Mouse (Mus musculus) midbrain, embryonic 11.5 days (tissue): ENCODE measurements around the gene Lrrc73. TPM values are rescaled to one million over a fixed set of nuclear protein-coding genes. Genes with fewer than 3 reads are reported as not detected.

Experiments
- ATAC-seq: fragments of 200-750 bp; cut with Nextera tagmentation; 2 replicates; pipeline ENCODE4 v1.8.0; 2017; ENCODE audit warnings: moderate TSS enrichment, moderate library complexity; ENCODE audit not compliant: low FRiP score
- DNase-seq: peaks from one replicate; pipeline ENCODE4 v3.0.0; 2015; ENCODE audit warnings: low spot score; ENCODE audit errors: missing footprints
- H3K27ac ChIP-seq: fragments of 300-500 bp; sonication (generic); 2 replicates; pipeline ENCODE4 v1.5.1; 2014; ENCODE audit warnings: low read depth, low read length
- H3K27me3 ChIP-seq: fragments of 300-500 bp; sonication (generic); 2 replicates; pipeline ENCODE4 v1.6.1; 2014; ENCODE audit warnings: mild to moderate bottlenecking, low read length, moderate library complexity, mixed read lengths; ENCODE audit not compliant: control insufficient read depth, insufficient read depth
- H3K36me3 ChIP-seq: fragments of 300-500 bp; sonication (generic); 2 replicates; pipeline ENCODE4 v1.6.1; 2014; ENCODE audit warnings: mild to moderate bottlenecking, low read length, moderate library complexity, mixed read lengths; ENCODE audit not compliant: control insufficient read depth, insufficient read depth
- H3K4me1 ChIP-seq: fragments of 300-500 bp; sonication (generic); 2 replicates; pipeline ENCODE4 v1.6.1; 2014; ENCODE audit warnings: low read length; ENCODE audit not compliant: control insufficient read depth, insufficient read depth
- H3K4me2 ChIP-seq: fragments of 300-500 bp; sonication (generic); 2 replicates; pipeline ENCODE4 v1.6.1; 2014; ENCODE audit warnings: mild to moderate bottlenecking, moderate library complexity
- H3K4me3 ChIP-seq: fragments of 300-500 bp; sonication (generic); 2 replicates; pipeline ENCODE4 v1.5.1; 2014; ENCODE audit warnings: low read depth, low read length
- H3K9ac ChIP-seq: fragments of 300-500 bp; sonication (generic); 2 replicates; pipeline ENCODE4 v1.6.1; 2014; ENCODE audit warnings: low read length
- H3K9me3 ChIP-seq: fragments of 300-500 bp; sonication (generic); 2 replicates; pipeline ENCODE4 v1.6.1; 2016; ENCODE audit warnings: low read length; ENCODE audit not compliant: control insufficient read depth
- WGBS: fragments of 180-500 bp; shearing (Covaris S2); extraction: QIAGEN DNeasy Blood & Tissue Kit; methylation state at CpG from one replicate; pipeline ENCODE4 v1.1.7; 2014; 5-methylcytosine and 5-hydroxymethylcytosine counted together
- polyA plus RNA-seq: library from polyadenylated mRNA; unstranded; fragments of >200 nt; fragmentation: Nextera tagmentation; extraction: Ambion mirVana; gene quantifications from 2 replicates; pipeline ENCODE4 v1.2.1, GENCODE M21; 2014

Gene Lrrc73
- polyA plus RNA-seq, 1 experiment from 2014 or later = 3.4 TPM

GRCm38 (mm10) chr17:46254106-46254505, 775 bp downstream of the Lrrc73 start:
- H3K36me3 ChIP-seq = peaks cover 20% of the 10 kb centered on the region
- WGBS = under 1% methylated on average over 41 of the region's 54 CpGs
- peaks cover 11% of the 10 kb centered on the region; the same call in 1 of the 2 replicates for H3K27me3 ChIP-seq
- H3K9ac ChIP-seq = peak overlapping the region; percentile 65
- ATAC-seq (peak; percentile 58), DNase-seq (peak; percentile 92)
- H3K4me2 ChIP-seq = peak overlapping the region; percentile 98
- no peaks in the 10 kb centered on the region for H3K9me3 ChIP-seq
- H3K4me1 ChIP-seq = peaks cover 9% of the 10 kb centered on the region
- peak overlapping the region; percentile 68 for H3K4me3 ChIP-seq
- H3K27ac ChIP-seq = no peak overlapping the region; the same call in 1 of the 2 replicates

- peaks cover 7% of the 10 kb centered on the region for H3K4me1 ChIP-seq
Measured at GRCm38 (mm10) chr17:46255147-46255546, 1.8 kb downstream of the Lrrc73 start.

GRCm38 (mm10) chr17:46258279-46259053, 5.1 kb downstream of the Lrrc73 start:
- ATAC-seq = no peak
- H3K4me1 ChIP-seq = peaks cover 5% of the 10 kb centered on the region
- H3K9ac ChIP-seq = no peak overlapping the region
- peaks cover 24% of the 10 kb centered on the region for H3K36me3 ChIP-seq
- no peaks in the 10 kb centered on the region for H3K9me3 ChIP-seq
- H3K4me2 ChIP-seq = no peak overlapping the region
- WGBS = 86% methylated on average over 30 of the region's 30 CpGs
- no peak for DNase-seq
- no peak overlapping the region for H3K27ac ChIP-seq
- no peak overlapping the region for H3K4me3 ChIP-seq
- H3K27me3 ChIP-seq = peaks cover 11% of the 10 kb centered on the region; the same call in 1 of the 2 replicates

More at GRCm38 (mm10) chr17:46255147-46255546, 1.8 kb downstream of the Lrrc73 start:
- DNase-seq (peak; percentile 84), ATAC-seq (no peak)
- Histone ChIP-seq H3K36me3 (peaks cover 28% of the 10 kb centered on the region), H3K9me3 (no peaks in the 10 kb centered on the region), H3K27ac (no peak overlapping the region), H3K27me3 (peaks cover 11% of the 10 kb centered on the region; the same call in 1 of the 2 replicates), H3K9ac (no peak overlapping the region; the same call in 1 of the 2 replicates), H3K4me2 (peak overlapping the region; percentile 98; the same call in 1 of the 2 replicates), H3K4me3 (no peak overlapping the region)
- WGBS = 33% methylated on average over 6 of the region's 6 CpGs

GRCm38 (mm10) chr17:46259675-46260074, 6.3 kb downstream of the Lrrc73 start:
- H3K4me2 ChIP-seq = no peak overlapping the region
- peaks cover 24% of the 10 kb centered on the region for H3K36me3 ChIP-seq
- WGBS = 90% methylated on average over 17 of the region's 17 CpGs

GRCm38 (mm10) chr17:46262201-46262694, 8.9 kb downstream of the Lrrc73 start:
- ATAC-seq = no peak
- Histone ChIP-seq H3K27ac (no peak overlapping the region), H3K4me2 (no peak overlapping the region), H3K9me3 (no peaks in the 10 kb centered on the region), H3K4me3 (no peak overlapping the region), H3K4me1 (no peaks in the 10 kb centered on the region), H3K27me3 (no peaks in the 10 kb centered on the region), H3K36me3 (peaks cover 21% of the 10 kb centered on the region), H3K9ac (no peak overlapping the region)
- WGBS = 91% methylated on average over 5 of the region's 5 CpGs
- DNase-seq = no peak

More at GRCm38 (mm10) chr17:46259675-46260074, 6.3 kb downstream of the Lrrc73 start:
- DNase-seq = no peak
- Histone ChIP-seq H3K4me3 (no peak overlapping the region), H3K9me3 (no peaks in the 10 kb centered on the region), H3K27ac (no peak overlapping the region), H3K9ac (no peak overlapping the region), H3K4me1 (peaks cover 1% of the 10 kb centered on the region), H3K27me3 (peaks cover 6% of the 10 kb centered on the region; the same call in 1 of the 2 replicates)
- no peak for ATAC-seq

- no peak overlapping the region for H3K4me3 ChIP-seq
- H3K9me3 ChIP-seq = no peaks in the 10 kb centered on the region
- H3K27ac ChIP-seq = no peak overlapping the region
- peaks cover 10% of the 10 kb centered on the region; the same call in 1 of the 2 replicates for H3K36me3 ChIP-seq
- H3K27me3 ChIP-seq = no peaks in the 10 kb centered on the region
- H3K4me2 ChIP-seq = no peak overlapping the region
- H3K9ac ChIP-seq = no peak overlapping the region
- DNase-seq = no peak
- ATAC-seq = no peak
- no peaks in the 10 kb centered on the region for H3K4me1 ChIP-seq
- 84% methylated on average over 12 of the region's 12 CpGs for WGBS
Measured at GRCm38 (mm10) chr17:46265502-46265901, 12.2 kb downstream of the Lrrc73 start.

GRCm38 (mm10) chr17:46265918-46266618, 12.7 kb downstream of the Lrrc73 start:
- Histone ChIP-seq H3K36me3 (peaks cover 13% of the 10 kb centered on the region), H3K4me2 (no peak overlapping the region), H3K9me3 (no peaks in the 10 kb centered on the region), H3K27ac (no peak overlapping the region), H3K4me3 (no peak overlapping the region), H3K27me3 (no peaks in the 10 kb centered on the region), H3K4me1 (no peaks in the 10 kb centered on the region), H3K9ac (no peak overlapping the region)
- WGBS = 27% methylated on average over 14 of the region's 14 CpGs
- DNase-seq = peak; percentile 99
- ATAC-seq = 0 out of 2 replicates have a peak, but pooled peaks have one; percentile 22

GRCm38 (mm10) chr17:46266986-46267385, 13.7 kb downstream of the Lrrc73 start:
- H3K4me2 ChIP-seq = no peak overlapping the region
- no peak overlapping the region for H3K9ac ChIP-seq
- no peak overlapping the region for H3K4me3 ChIP-seq
- H3K27me3 ChIP-seq = no peaks in the 10 kb centered on the region
- 76% methylated on average over 6 of the region's 6 CpGs for WGBS
- H3K4me1 ChIP-seq = no peaks in the 10 kb centered on the region
- H3K9me3 ChIP-seq = no peaks in the 10 kb centered on the region
- H3K27ac ChIP-seq = no peak overlapping the region
- DNase-seq = no peak
- H3K36me3 ChIP-seq = peaks cover 10% of the 10 kb centered on the region
- no peak for ATAC-seq

GRCm38 (mm10) chr17:46267511-46267910, 14.2 kb downstream of the Lrrc73 start:
- DNase-seq = no peak
- Histone ChIP-seq H3K4me2 (no peak overlapping the region), H3K36me3 (peaks cover 10% of the 10 kb centered on the region), H3K4me1 (no peaks in the 10 kb centered on the region), H3K27me3 (no peaks in the 10 kb centered on the region), H3K4me3 (no peak overlapping the region), H3K9me3 (no peaks in the 10 kb centered on the region), H3K27ac (no peak overlapping the region), H3K9ac (no peak overlapping the region)
- WGBS = 80% methylated on average over 7 of the region's 7 CpGs
- no peak for ATAC-seq
